Mouse (Mus musculus) intestine, embryonic 16.5 days (tissue): ENCODE measurements around the gene Urm1. TPM values are rescaled to one million over a fixed set of nuclear protein-coding genes. Genes with fewer than 3 reads are reported as not detected.

ENCODE experiments used
- microRNA-seq: library from miRNA; unstranded; fragments of <30 nt; microRNA quantifications from one replicate; pipeline ENCODE4, GENCODE M21; 2016
- polyA plus RNA-seq: library from polyadenylated mRNA; unstranded; fragments of >200 nt; fragmentation: Nextera tagmentation; extraction: Ambion mirVana; gene quantifications from 2 replicates; pipeline ENCODE4 v1.2.1, GENCODE M21; 2015

Urm1 gene
- polyA plus RNA-seq, 1 experiment from 2014 or later: 30.7 TPM

Small RNA genes within 50 kb of the gene (microRNA-seq; reads per million reads assigned to microRNA genes)
- gene Mir219a-2 (not detected), gene Mir219b (not detected)

Other genes starting within 250 kb of the Urm1 start
- 7.9 and 8.1 TPM in 2 replicates for gene Rapgef1, start 200.4 kb upstream of the Urm1 start, polyA plus RNA-seq
- gene Gm13420, start 68.4 kb upstream of the Urm1 start, polyA plus RNA-seq: 0.56 and 0.70 TPM in 2 replicates
- gene Gm13547, start 60.8 kb upstream of the Urm1 start, polyA plus RNA-seq: 0.66 TPM in 1 of 2 replicates, not detected in the other
- 60.0 and 64.5 TPM in 2 replicates for gene Coq4, start 32.6 kb upstream of the Urm1 start, polyA plus RNA-seq
- 37.5 and 38.0 TPM in 2 replicates for gene Trub2, start 31.6 kb upstream of the Urm1 start, polyA plus RNA-seq
- gene Slc27a4, start 17.4 kb upstream of the Urm1 start, polyA plus RNA-seq: 43.0 and 57.6 TPM in 2 replicates
- 24.5 and 24.8 TPM in 2 replicates for gene Cercam, start 49.1 kb downstream of the Urm1 start, polyA plus RNA-seq
- gene Odf2, start 69.1 kb downstream of the Urm1 start, polyA plus RNA-seq: 30.5 and 37.1 TPM in 2 replicates
- 38.2 and 44.6 TPM in 2 replicates for gene Gle1, start 115.4 kb downstream of the Urm1 start, polyA plus RNA-seq
- 66.0 and 76.0 TPM in 2 replicates for gene Sptan1, start 145.5 kb downstream of the Urm1 start, polyA plus RNA-seq
- gene Wdr34, start 228.8 kb downstream of the Urm1 start, polyA plus RNA-seq: 19.7 and 21.9 TPM in 2 replicates
- 329 and 361 TPM in 2 replicates for gene Set, start 237.3 kb downstream of the Urm1 start, polyA plus RNA-seq